Mouse (Mus musculus) MEL (cell line): ENCODE measurements around the gene Pga5. TPM values are rescaled to one million over a fixed set of nuclear protein-coding genes. Genes with fewer than 3 reads are reported as not detected.

Experiments used
- DNase-seq: peaks from one replicate; pipeline ENCODE4 v3.0.0; 2011; ENCODE audit warnings: low read depth, low spot score
- H3K27ac ChIP-seq: 2 replicates; pipeline ENCODE4 v1.5.1; 2012; ENCODE audit warnings: low read depth, mild to moderate bottlenecking, control low read depth, low read length, moderate library complexity; ENCODE audit not compliant: control insufficient read depth
- H3K27me3 ChIP-seq, 2 experiments: fragments of 150-350 bp in 1 of 2; sonication (generic) in 1 of 2; 2 replicates each; pipeline ENCODE4 v1.6.1; 2012; ENCODE audit warnings: low read length in 2 of 2, mild to moderate bottlenecking in 2 of 2, improper control_type of control experiment in 1 of 2, moderate library complexity in 1 of 2; ENCODE audit not compliant: insufficient read depth in 2 of 2, control insufficient read depth in 1 of 2
- H3K36me3 ChIP-seq, 2 experiments: 2 replicates each; pipeline ENCODE4 v1.6.1; 2012 to 2014; ENCODE audit warnings: low read length in 2 of 2, improper control_type of control experiment in 1 of 2, inconsistent platforms in 1 of 2, mild to moderate bottlenecking in 1 of 2; ENCODE audit not compliant: insufficient read depth in 2 of 2, control insufficient read depth in 1 of 2
- H3K4me1 ChIP-seq, 2 experiments: fragments of 150-350 bp in 1 of 2; sonication (generic) in 1 of 2; 2 replicates each; pipeline ENCODE4 v1.6.1; 2012; ENCODE audit warnings: low read length in 2 of 2, improper control_type of control experiment in 1 of 2, mild to moderate bottlenecking in 1 of 2; ENCODE audit not compliant: insufficient read depth in 2 of 2, control insufficient read depth in 1 of 2
- H3K4me3 ChIP-seq, 2 experiments: fragments of 150-350 bp in 1 of 2; sonication (generic) in 1 of 2; 2 replicates each; pipeline ENCODE4 v1.5.1; 2012; ENCODE audit warnings: low read depth in 2 of 2, low read length in 2 of 2, mild to moderate bottlenecking in 2 of 2, moderate library complexity in 2 of 2, control low read depth in 1 of 2, improper control_type of control experiment in 1 of 2; ENCODE audit not compliant: control insufficient read depth in 1 of 2, insufficient read depth in 1 of 2
- H3K79me2 ChIP-seq: 2 replicates; pipeline ENCODE4 v1.6.1; 2012; ENCODE audit warnings: mild to moderate bottlenecking, low read length, moderate library complexity; ENCODE audit not compliant: control insufficient read depth, poor library complexity, insufficient read depth
- H3K9ac ChIP-seq: 2 replicates; pipeline ENCODE4 v1.6.1; 2012; ENCODE audit warnings: low read depth, mild to moderate bottlenecking, control low read depth, low read length, moderate library complexity; ENCODE audit not compliant: control insufficient read depth, poor library complexity, severe bottlenecking
- H3K9me3 ChIP-seq: fragments of 150-350 bp; sonication (generic); replicated peaks from 2 replicates; pipeline ENCODE4 v1.6.1; 2012; ENCODE audit warnings: mild to moderate bottlenecking, low read length, improper control_type of control experiment, moderate library complexity; ENCODE audit not compliant: insufficient read depth
- CHD2 ChIP-seq: IDR thresholded peaks from 2 replicates; pipeline ENCODE4 v1.6.1; 2011; ENCODE audit warnings: low read length, improper control_type of control experiment
- CTCF ChIP-seq, 3 experiments: IDR thresholded peaks in 2 of 3; conservative IDR thresholded peaks in 1 of 3; 2 replicates each; pipeline ENCODE4 v1.5.1; 2011 to 2012; ENCODE audit warnings: low read length in 3 of 3, low read depth in 2 of 3, mild to moderate bottlenecking in 2 of 3, improper control_type of control experiment in 1 of 3, inconsistent platforms in 1 of 3, mixed read lengths in 1 of 3, moderate library complexity in 1 of 3; ENCODE audit not compliant: control insufficient read depth in 1 of 3, insufficient read depth in 1 of 3, poor library complexity in 1 of 3, severe bottlenecking in 1 of 3
- E2F4 ChIP-seq: IDR thresholded peaks from 2 replicates; pipeline ENCODE4 v1.6.1; 2011; ENCODE audit warnings: low read depth, low read length, improper control_type of control experiment, borderline replicate concordance
- ETS1 ChIP-seq: IDR thresholded peaks from 2 replicates; pipeline ENCODE4 v1.6.1; 2012; ENCODE audit warnings: low read depth, mild to moderate bottlenecking, inconsistent platforms, low read length, improper control_type of control experiment, moderate library complexity
- GATA1 ChIP-seq: IDR thresholded peaks from 2 replicates; pipeline ENCODE4 v1.6.1; 2011; ENCODE audit warnings: low read depth, low read length, improper control_type of control experiment
- JUND ChIP-seq: IDR thresholded peaks from 2 replicates; pipeline ENCODE4 v1.6.1; 2011; ENCODE audit warnings: low read depth, mild to moderate bottlenecking, improper control_type of control experiment, low read length
- KAT2A ChIP-seq: conservative IDR thresholded peaks from 2 replicates; pipeline ENCODE4 v1.6.1; 2012; ENCODE audit warnings: low read depth, low read length, improper control_type of control experiment, inconsistent platforms
- MAX ChIP-seq: IDR thresholded peaks from 2 replicates; pipeline ENCODE4 v1.6.1; 2011; ENCODE audit warnings: low read length, improper control_type of control experiment
- MXI1 ChIP-seq: IDR thresholded peaks from 2 replicates; pipeline ENCODE4 v1.6.1; 2011; ENCODE audit warnings: mild to moderate bottlenecking, low read depth, low read length, improper control_type of control experiment
- NELFE ChIP-seq: IDR thresholded peaks from 2 replicates; pipeline ENCODE4 v1.6.1; 2011; ENCODE audit warnings: low read depth, low read length, improper control_type of control experiment
- NRF1 ChIP-seq: IDR thresholded peaks from 2 replicates; pipeline ENCODE4 v1.6.1; 2014; ENCODE audit warnings: low read depth, mild to moderate bottlenecking, inconsistent platforms, low read length, improper control_type of control experiment, moderate library complexity; ENCODE audit not compliant: poor library complexity, insufficient read depth, severe bottlenecking
- RAD21 ChIP-seq: IDR thresholded peaks from 2 replicates; pipeline ENCODE4 v1.6.1; 2011; ENCODE audit warnings: mild to moderate bottlenecking, low read depth, low read length, improper control_type of control experiment
- SMC3 ChIP-seq: IDR thresholded peaks from 2 replicates; pipeline ENCODE4 v1.6.1; 2011; ENCODE audit warnings: low read depth, low read length, improper control_type of control experiment
- USF2 ChIP-seq, 2 experiments: IDR thresholded peaks; 2 replicates each; pipeline ENCODE4 v1.6.1; 2011 to 2012; ENCODE audit warnings: improper control_type of control experiment in 2 of 2, low read length in 2 of 2, borderline replicate concordance in 1 of 2, inconsistent platforms in 1 of 2, low read depth in 1 of 2, mild to moderate bottlenecking in 1 of 2; ENCODE audit not compliant: insufficient read depth in 1 of 2
- ZC3H11A ChIP-seq: IDR thresholded peaks from 2 replicates; pipeline ENCODE4 v1.6.1; 2012; ENCODE audit warnings: low read depth, mild to moderate bottlenecking, inconsistent platforms, low read length, improper control_type of control experiment
- ZMIZ1 ChIP-seq: IDR thresholded peaks from 2 replicates; pipeline ENCODE4 v1.6.1; 2012; ENCODE audit warnings: low read depth, mild to moderate bottlenecking, inconsistent platforms, low read length, improper control_type of control experiment, moderate library complexity
- ZNF384 ChIP-seq: IDR thresholded peaks from 2 replicates; pipeline ENCODE4 v1.6.1; 2012; ENCODE audit warnings: low read depth, mild to moderate bottlenecking, inconsistent platforms, low read length, improper control_type of control experiment
- polyA plus RNA-seq, 2 experiments: library from polyadenylated mRNA; stranded (reverse) in 1 of 2; unstranded in 1 of 2; fragments of >175 nt in 1 of 2; fragments of >200 nt in 1 of 2; gene quantifications; 2 replicates each; pipeline versions ENCODE4 v1.2.1 to v1.2.4; 2012; ENCODE audit warnings: low replicate concordance in 2 of 2, low read depth in 1 of 2; ENCODE audit not compliant: insufficient read length in 2 of 2, insufficient read depth in 1 of 2, missing spikeins in 1 of 2
- total RNA-seq: library from RNA; depleted of rRNA; stranded (reverse); fragments of 300-350 nt; gene quantifications from 2 replicates; pipeline ENCODE4 v1.2.3, GENCODE M21; 2012; rRNA removed

Gene Pga5
- total RNA-seq (not detected in 2 replicates), polyA plus RNA-seq (not detected)

DNA sequence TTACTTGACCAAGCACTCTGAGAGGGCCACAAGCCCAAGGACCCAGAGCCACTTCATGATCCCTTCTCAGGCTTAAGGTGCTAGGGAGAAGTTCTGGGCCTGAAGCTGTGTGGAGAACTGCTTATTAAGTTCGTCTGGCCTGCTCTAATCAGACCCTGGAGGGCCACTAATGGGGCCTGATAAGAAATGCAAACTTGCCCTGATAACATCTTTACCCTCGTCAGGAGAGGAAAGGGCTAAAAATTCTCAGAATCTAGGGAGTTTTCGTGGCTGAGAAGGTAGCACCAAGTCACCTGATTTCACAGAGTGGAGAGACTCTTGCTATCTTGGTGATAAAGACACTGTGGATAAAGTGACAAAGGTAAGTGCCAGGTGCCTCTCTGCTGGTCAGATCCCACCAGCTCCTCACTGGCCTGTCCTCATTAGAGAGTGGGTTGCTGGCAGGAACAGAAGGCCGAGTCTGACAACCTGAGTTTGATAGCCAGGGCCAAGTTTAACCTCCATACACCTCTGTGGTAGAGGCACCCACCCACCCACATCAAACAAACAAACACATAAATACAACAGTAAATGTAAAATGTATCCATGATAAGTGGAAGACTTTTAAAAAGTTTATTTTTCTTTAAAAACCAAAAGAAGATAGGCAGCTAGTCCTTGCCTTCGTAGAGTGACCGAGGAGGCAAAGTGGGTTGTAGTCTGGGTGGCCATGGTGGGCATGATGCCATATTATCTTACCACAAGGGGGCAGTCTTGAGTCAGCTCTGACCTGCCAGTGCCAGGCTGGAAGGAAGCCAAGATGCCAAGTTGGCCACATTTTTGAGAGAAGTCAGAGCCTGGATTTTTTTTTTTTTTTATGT is at the start of gene Pga5:
TSS of gene Pga5 (minus strand) at position 157 of the 857 bp plus-strand sequence.
- Histone ChIP-seq H3K4me3 (no peak within 1 kb of the TSS), H3K36me3 (peaks cover 0 to 9% of the 10 kb centered on the region in 2 experiments; a peak in 2 of 4 replicates), H3K9ac (no peak within 1 kb of the TSS), H3K4me1 (peaks cover 0 to 10% of the 10 kb centered on the region in 2 experiments; a peak in 2 of 4 replicates), H3K27ac (no peak within 1 kb of the TSS), H3K27me3 (peaks cover 6 to 11% of the 10 kb centered on the region in 2 experiments), H3K9me3 (no peaks in the 10 kb centered on the region), H3K79me2 (no peaks in the 10 kb centered on the region)
- TF ChIP-seq ZC3H11A (peak; percentile 58), ZNF384 (peak; percentile 58; the same call in 1 of the 2 replicates), ETS1 (no peak), JUND (no peak), CTCF (IDR thresholded peaks at IDR 0.05 in 2 of 3, conservative IDR thresholded peaks at IDR 0.05 in 1 of 3; ENCODE audit: control insufficient read depth in 1 of 3, insufficient read depth in 1 of 3, low read depth in 2 of 3, low read length in 3 of 3, poor library complexity in 1 of 3, severe bottlenecking in 1 of 3) (peak; percentile 84 to 88 (median 85)), GATA1 (peak; percentile 66), RAD21 (peak; percentile 70), SMC3 (peak; percentile 82)
- peak; percentile 63 for DNase-seq

- TF ChIP-seq ZMIZ1 (no peak), E2F4 (no peak), ETS1 (no peak), CHD2 (no peak), USF2 (IDR thresholded peaks at IDR 0.05; ENCODE audit: borderline replicate concordance in 1 of 2, insufficient read depth in 1 of 2, low read depth in 1 of 2, low read length in 2 of 2) (no peak), MAX (no peak), NRF1 (no peak), MXI1 (no peak), NELFE (no peak), KAT2A (no peak)
- Histone ChIP-seq H3K27me3 (peaks cover 0 to 2% of the 10 kb centered on the region in 2 experiments; a peak in 2 of 4 replicates), H3K79me2 (no peaks in the 10 kb centered on the region), H3K4me3 (no peak overlapping the region), H3K36me3 (no peaks in the 10 kb centered on the region), H3K9ac (no peak overlapping the region), H3K9me3 (no peaks in the 10 kb centered on the region), H3K4me1 (no peaks in the 10 kb centered on the region), H3K27ac (no peak overlapping the region)
- DNase-seq: no peak
These were observed 46.9 kb upstream of the Pga5 start for GRCm38 (mm10) chr19:10724629-10725363.
